Mouse (Mus musculus) kidney, postnatal 4 days (tissue): ENCODE measurements around the gene Mef2d.
A peak's percentile ranks its signal among the peaks of the same experiment; 100 is the strongest.

ENCODE experiments used
- DNase-seq, 2 experiments: peaks; one replicate each; pipeline ENCODE4 v3.0.0; 2021; ENCODE audit warnings: mixed read lengths in 2 of 2

Gene Mef2d

DNA sequence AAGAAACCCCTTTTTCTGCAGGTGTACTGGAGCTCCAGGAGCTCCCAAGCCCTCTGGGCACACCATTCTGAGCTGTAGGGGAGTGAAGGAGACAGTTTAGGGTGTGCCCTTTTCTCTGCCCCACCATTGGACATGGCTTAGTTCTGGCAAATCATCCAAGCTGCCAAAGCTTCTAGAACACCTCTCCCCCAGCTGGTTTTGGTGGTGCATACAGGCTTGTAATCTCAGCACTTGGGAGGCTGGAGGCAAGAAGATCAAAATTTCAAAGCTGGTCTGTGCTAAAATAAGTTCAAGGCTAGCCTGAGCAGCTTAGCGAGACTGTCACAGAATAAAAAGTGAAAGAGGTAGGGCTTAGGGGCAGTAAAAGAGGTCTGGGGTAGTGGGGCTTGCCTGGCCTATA is 70.2 kb downstream of the Mef2d start:
- DNase-seq = no peak

DNA sequence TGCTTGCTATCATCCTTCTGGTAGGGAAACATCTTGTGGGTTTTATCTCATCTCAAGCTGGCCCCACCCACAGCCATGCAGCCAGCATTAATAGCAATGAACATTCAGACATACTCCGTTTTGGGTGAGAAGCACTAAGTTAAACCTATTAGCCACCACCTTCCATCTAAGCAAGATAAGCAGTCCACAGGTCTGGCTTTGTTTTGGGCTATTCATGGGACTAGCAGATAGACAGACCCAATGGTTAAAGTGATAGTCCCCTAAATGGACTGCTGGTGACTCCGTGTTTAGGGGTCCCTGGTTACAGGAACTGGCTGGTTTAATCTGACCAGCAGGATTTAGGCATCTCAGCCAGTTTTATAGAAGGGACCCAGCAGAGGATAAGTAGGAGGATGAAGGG is 70.8 kb downstream of the Mef2d start:
- no peak for DNase-seq

DNA sequence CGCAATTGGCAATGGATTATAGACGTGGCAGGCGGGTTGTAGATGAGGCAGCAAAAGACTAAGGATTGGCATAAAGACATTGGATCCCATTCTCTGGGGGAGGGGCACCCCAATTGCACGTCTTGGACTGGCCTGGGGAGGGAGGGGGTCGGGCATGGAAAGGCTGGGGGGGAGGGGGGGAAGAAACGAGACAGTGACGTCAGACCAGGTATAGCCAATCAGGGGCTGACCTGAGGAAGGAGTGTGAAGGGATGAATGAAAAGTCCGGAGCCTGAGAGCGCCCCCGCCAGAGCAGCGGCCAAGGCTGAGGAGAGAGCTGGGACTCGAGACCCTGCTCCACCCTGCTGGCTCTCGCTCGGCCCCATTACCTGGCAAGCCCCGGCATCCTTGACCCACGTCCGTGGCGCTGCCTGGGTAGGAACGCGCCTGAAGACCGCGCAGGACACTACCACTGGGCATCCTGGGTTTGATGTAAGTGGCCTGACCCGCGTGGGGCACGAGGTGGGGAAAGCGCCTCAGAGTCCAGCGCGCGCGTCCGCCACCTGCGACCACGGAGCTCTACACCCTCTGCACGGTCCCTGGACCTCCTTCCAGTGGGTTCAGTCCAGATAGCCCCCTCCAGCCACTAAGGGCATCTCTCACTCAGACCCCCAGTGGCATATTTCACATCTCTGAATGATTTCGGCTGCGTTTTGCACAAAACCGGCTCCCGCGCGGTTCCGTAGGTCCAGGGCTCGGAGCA is 72.2 kb downstream of the Mef2d start:
- no peak for DNase-seq

DNA sequence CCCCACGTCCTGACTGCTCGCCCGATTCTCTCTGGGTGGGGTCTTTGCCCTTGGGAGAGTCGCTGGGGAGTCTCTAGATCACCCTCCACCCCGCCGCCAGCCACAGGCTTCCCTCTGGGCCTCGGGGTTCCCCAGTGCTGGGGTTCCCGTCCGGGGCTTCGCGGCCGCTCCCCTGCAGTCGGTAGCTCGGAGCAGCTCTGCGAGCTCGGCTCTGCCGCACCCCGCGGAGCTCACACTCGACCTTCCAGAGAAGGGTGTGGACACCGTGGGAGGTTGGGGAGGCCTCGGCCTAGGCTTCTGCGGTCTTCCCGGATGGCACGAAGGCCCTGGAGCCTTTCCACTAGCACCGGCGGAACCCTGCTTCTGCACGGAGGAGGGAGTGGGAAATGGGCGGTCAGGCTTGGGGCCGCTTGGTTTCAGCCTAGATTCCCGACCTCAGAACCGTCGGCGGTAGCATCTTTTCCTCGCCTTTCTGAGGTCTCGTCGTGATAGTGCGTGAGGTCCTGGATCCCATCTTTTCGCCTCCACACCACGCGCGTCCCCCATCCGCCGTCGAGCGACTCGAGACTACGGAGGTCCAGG is 72.9 kb downstream of the Mef2d start:
- DNase-seq = peak; percentile 17 to 18

DNA sequence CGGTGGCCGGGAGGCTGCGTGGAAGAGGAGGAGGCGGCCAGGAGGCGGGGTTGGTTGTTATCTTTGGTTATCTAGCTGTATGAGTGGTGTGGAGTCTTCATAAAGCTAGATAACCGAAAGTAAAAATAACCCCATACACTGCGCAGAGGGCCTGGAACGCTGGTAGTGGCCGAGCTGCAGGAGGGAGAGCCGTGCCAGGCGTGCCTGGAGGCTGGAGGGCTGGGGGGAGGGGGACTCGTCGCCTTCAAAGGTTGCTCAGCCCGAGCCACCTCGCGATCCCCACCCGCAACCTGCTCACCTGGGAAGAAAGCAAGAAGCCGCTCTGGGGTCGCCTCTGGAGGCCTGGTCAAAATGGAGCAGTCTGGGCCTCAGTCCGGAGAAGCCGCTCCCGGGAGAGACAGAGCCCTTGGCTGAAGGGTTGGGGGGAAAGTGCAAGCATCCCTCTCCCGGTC is 73.4 kb downstream of the Mef2d start:
- DNase-seq = peak in 1 of 2 experiments; percentile 16

DNA sequence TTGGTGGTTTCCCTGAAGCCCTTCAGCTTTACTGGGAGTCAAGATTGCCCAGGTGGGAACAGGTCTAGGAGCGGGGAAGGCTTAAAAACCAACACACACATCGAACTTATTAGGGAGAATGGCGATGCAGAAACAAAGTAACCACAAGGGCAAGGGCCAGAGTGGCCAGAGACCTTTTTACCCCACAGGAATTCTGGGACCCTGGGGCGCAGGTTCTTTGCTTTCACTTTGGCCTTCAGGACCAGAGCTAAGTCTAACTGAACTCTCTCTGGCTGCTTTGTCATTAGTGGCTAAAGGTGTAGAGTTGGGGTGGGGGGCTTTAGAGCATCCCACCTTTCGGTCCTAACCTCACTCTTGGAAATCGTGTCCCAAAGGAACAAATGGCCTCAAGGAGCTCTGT is 73.9 kb downstream of the Mef2d start:
- DNase-seq = no peak

DNA sequence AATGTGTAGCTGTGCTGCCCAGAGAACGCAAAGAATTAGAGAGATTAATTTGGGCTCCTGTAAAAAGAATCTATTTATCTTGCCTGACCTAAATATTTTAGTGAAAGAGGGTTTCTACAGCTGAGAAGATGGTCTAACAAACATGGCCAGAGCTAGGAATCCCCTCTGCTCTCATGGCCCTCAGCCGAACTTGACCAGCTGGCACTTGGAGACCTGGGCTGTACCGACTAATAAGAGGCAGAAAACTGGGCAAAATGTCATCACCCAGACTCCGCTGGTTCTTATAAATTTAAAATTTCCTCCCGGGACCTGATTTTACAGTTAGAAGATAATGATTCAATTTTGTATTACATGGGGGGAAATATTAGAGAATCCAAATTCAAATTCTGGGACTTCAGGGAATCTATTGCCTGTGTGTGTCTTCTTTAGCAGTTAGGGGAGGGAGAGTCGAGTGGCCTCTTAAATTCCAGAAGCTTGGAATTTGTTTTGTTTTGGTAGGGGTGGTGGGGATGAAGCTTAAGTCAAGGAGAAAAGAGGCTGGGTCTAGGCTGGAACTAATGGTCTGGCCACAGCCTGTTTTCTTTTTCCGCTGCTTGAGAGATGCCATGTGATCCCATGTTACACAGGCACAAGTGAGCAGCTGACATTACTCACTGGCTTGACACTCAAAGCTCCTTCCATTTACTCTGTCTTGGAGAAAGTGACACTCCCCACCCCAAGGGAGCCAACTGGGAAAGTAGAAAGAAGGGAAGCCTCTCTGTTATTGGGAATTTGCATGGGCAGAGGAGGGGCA is 74.6 kb downstream of the Mef2d start:
- DNase-seq = no peak

DNA sequence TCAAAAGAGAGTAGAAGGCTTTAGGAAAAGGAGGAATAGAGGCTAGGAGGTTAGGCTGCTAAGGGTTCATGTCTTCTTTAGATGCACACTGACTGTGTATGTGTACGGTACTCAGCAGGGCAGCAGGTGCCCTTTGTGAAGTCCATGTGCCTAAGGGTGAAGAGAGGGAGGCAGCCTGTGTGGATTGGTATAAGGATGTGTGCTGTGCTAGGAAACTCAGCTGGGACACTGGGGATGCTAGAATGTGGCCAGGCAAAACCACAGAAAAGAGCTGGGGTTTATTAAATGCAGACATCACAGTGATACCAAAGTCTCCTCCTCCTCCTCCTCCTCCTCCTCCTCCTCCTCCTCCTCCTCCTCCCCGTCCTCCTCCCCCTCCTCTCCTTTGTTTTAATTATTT is 75.5 kb downstream of the Mef2d start:
- DNase-seq = no peak

DNA sequence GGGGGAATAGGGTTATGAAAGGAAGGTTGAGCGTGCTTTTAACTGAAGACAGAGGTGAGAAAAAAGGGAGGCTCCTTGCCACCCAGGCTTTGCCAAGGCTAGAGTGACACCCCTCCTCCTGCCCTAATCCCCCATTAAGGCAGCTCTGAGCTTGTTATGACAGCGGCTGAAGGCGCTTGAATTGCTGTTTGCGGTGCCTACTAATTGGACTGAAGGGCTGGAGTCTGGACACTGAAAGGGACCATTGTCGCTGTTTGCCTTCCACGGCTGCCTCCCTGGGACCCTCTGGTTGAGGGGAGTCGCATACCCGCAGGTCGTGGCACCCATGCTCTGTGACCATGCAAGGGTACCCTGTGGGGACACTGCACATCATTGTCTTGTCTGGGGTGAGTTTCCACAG is 77.8 kb downstream of the Mef2d start:
- DNase-seq = no peak

DNA sequence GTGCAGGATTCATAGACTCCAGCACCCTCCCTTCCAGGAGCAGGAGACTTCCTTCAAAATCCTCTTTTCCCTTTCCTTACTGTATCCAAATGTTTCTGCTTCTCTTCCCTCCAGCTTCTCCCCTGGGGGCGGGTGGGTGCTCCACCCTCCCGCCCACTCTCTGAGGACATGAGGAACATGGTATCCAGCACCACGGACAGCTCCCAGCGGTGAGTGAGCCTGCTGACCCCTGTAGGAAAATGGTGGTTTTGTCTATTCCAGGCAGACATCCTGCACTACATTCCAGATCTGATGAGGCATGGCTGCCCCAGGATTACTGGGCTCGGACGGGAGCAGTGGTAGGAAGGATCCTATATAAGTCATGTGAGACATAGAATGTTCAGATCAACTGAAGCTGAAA is 78.7 kb downstream of the Mef2d start:
- peak; percentile 94 to 95 for DNase-seq
